In the genomic region with DNA sequence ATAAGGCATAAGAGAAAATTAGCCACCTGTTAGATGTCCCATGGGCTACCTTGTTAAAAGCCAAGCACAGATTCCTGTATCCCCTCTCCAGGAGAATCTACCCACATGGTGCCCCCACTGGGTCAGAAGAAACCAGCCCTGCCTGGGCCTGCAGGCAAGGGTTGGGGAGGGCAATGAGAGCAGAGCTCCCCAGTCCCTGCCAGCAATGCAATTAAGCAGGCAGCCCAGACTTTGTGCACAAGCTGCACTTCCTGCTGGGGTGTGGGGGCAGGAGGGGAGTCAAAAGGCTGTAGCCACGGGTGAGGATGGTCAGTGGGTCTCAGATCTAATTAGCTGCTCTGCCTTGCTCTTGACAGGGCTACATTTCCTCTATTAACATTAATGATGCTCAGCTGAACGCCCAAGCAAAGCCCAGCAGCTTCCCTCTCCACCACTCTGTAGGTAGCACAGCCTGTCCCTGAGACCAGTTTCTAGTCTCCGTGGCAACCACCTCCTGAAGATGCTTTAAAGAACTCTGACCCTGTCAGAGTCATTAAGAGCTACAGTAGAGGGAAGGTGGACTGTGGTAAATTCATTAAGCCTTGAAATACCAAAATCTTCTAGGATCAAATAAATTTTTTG, we compare ENCODE assay signal across 23 mouse cellular contexts. TPM values are rescaled to one million over a fixed set of nuclear protein-coding genes. Genes with fewer than 3 reads are reported as not detected.
DNase-seq lines count a peak whose midpoint lies in the region; ATAC-seq lines count a peak whose summit lies in the region.
"Had no signal": no experiment of that assay in that cellular context is flagged by ENCODE, and none has a peak within 500 bp of the region (broad histone marks: within the 10 kb centered on the region; RNA-seq: fewer than 3 reads in every experiment).

No protein-coding gene starts in this region.

- no peak overlapping the region for H3K4me3 ChIP-seq in limb, embryonic 12.5 days (replicated peaks)
- H3K4me3 ChIP-seq: embryonic facial prominence, embryonic 13.5 days; layer of hippocampus, adult 2 months; left cerebral cortex, adult 2 months; limb, embryonic 15.5 days had no signal

- no peak overlapping the region for H3K4me2 ChIP-seq in limb, embryonic 12.5 days
- H3K4me2 ChIP-seq: embryonic facial prominence, embryonic 13.5 days; limb, embryonic 15.5 days had no signal

- ATAC-seq in limb, embryonic 12.5 days (ENCODE audit: insufficient number of reproducible peaks, insufficient read depth, low FRiP score, low TSS enrichment, low read depth) = no peak
- ATAC-seq: liver, postnatal 0 days had no signal

- intact Hi-C loops in left cerebral cortex, postnatal 4 days (cut with DNase I) = no loop called here
- intact Hi-C loops in left cerebral cortex, postnatal 14 days (cut with DNase I) = no loop called here

- no peak overlapping the region for H3K9ac ChIP-seq in limb, embryonic 12.5 days (replicated peaks)
- H3K9ac ChIP-seq: embryonic facial prominence, embryonic 13.5 days; limb, embryonic 15.5 days; liver, postnatal 0 days had no signal

- 24% methylated on average over 3 of the region's 3 CpGs for WGBS in limb, embryonic 12.5 days

- peaks cover 18% of the 10 kb centered on the region for H3K27me3 ChIP-seq in limb, embryonic 12.5 days

- peaks cover 27% of the 10 kb centered on the region for H3K36me3 ChIP-seq in limb, embryonic 12.5 days

- peaks cover 8% of the 10 kb centered on the region for H3K4me1 ChIP-seq in limb, embryonic 12.5 days (replicated peaks)
- H3K4me1 ChIP-seq: embryonic facial prominence, embryonic 13.5 days had no signal

- no peaks in the 10 kb centered on the region for H3K9me3 ChIP-seq in limb, embryonic 12.5 days
- H3K9me3 ChIP-seq: embryonic facial prominence, embryonic 13.5 days; limb, embryonic 15.5 days had no signal

- H3K27ac ChIP-seq in limb, embryonic 12.5 days = 0 out of 2 replicates have a peak overlapping the region, but pooled peaks have one; percentile 23
- H3K27ac ChIP-seq: embryonic facial prominence, embryonic 13.5 days; layer of hippocampus, adult 2 months; left cerebral cortex, adult 2 months; limb, embryonic 15.5 days had no signal

- DNase-seq in cerebellum, postnatal 14 days = peak; percentile 54 to 56
- no peak for DNase-seq in cerebellum, adult 11-12 months
- peak; percentile 38 for DNase-seq in left cerebral cortex, postnatal 4 days
- DNase-seq in left cerebral cortex, postnatal 14 days (ENCODE audit: low spot score in 2 of 2) = no peak
- DNase-seq in Muller cell, postnatal 12 days (ENCODE audit: inconsistent ontology term) = peak; percentile 26
- no peak for DNase-seq in lung, postnatal 14 days
- DNase-seq in urinary bladder, postnatal 14 days (ENCODE audit: low spot score) = no peak
- DNase-seq: adrenal gland, adult 2 months; cerebellum, adult 11 months; heart, adult 11 months; kidney, adult 11 months; kidney, postnatal 10 days; liver, postnatal 0 days; right cerebral cortex, postnatal 4 days; thymus, adult 18-20 months had no signal

RNA-seq across cellular contexts. Expression of a gene that starts 5.1 kb away (rescaled TPM):
- 1 to 10 TPM; 4.7 to 5.5 TPM for total RNA-seq in left cerebral cortex, postnatal 4 days (2021)
- 10 to 100 TPM in 1 of 2 experiments, 1 to 10 TPM in 1; 9.9 to 11.4 TPM for total RNA-seq in left cerebral cortex, postnatal 14 days (2021)
- 0.26 and 0.41 TPM in 2 replicates for polyA plus RNA-seq in limb, embryonic 12.5 days (2016; fragmentation: Nextera tagmentation; extraction: Ambion mirVana)
- total RNA-seq: common myeloid progenitor, adult 5-6 weeks; gastrocnemius, adult 8-10 months; MEL had no signal
- polyA plus RNA-seq: liver, postnatal 0 days had no signal

RNA-seq across cellular contexts. Expression of a gene that starts 39.5 kb away (rescaled TPM):
- total RNA-seq in left cerebral cortex, postnatal 4 days (2021) = 10 to 100 TPM; 59.4 TPM
- total RNA-seq in left cerebral cortex, postnatal 14 days (2021) = 10 to 100 TPM; 48.1 to 51.7 TPM
- 29.1 and 30.0 TPM in 2 replicates for polyA plus RNA-seq in limb, embryonic 12.5 days (2016; fragmentation: Nextera tagmentation; extraction: Ambion mirVana)

RNA-seq across cellular contexts. Expression of a gene that starts 40.3 kb away (rescaled TPM):
- 10 to 100 TPM; 22.4 to 23.8 TPM for total RNA-seq in left cerebral cortex, postnatal 4 days (2021)
- 10 to 100 TPM; 20.0 to 21.6 TPM for total RNA-seq in left cerebral cortex, postnatal 14 days (2021)
- polyA plus RNA-seq in limb, embryonic 12.5 days (2016; fragmentation: Nextera tagmentation; extraction: Ambion mirVana) = 16.4 and 17.2 TPM in 2 replicates

Comparison
In these comparisons a context has a peak if more than half of its experiments do, and no peak if none do; other contexts are left out.
1. DNase-seq: peak in cerebellum, postnatal 14 days (2 of 2), left cerebral cortex, postnatal 4 days (single experiment) and Muller cell, postnatal 12 days (single experiment); none in cerebellum, adult 11-12 months (single experiment), left cerebral cortex, postnatal 14 days (0 of 2), lung, postnatal 14 days (single experiment) and urinary bladder, postnatal 14 days (single experiment).